Mouse (Mus musculus) lung, postnatal 0 days (tissue): Measurements from ENCODE around the gene Mrps25.

Source experiments
- CTCF ChIP-seq: IDR thresholded peaks from 2 replicates; pipeline ENCODE4 v1.5.1; 2016; ENCODE audit warnings: antibody characterized with exemption, mild to moderate bottlenecking
- EP300 ChIP-seq: IDR thresholded peaks from 2 replicates; pipeline ENCODE4 v1.6.1; 2016; ENCODE audit warnings: antibody characterized with exemption, mild to moderate bottlenecking, control low read depth

GRCm38 (mm10) chr6:92229103-92229502, 45.3 kb upstream of the Mrps25 start:
- TF ChIP-seq CTCF (no peak), EP300 (no peak)
